Mouse (Mus musculus) heart, embryonic 14.5 days (tissue): ENCODE measurements at regions not wholly inside any gene's neighbourhood (a gene's known extent, or its start where the extent isn't known, plus 50 kb on each side); places are given as distances from the start of the nearest gene placed in this dataset.

ENCODE experiments used
- ATAC-seq: fragments of 200-750 bp; cut with Nextera tagmentation; 2 replicates; pipeline ENCODE4 v1.8.0; 2017; ENCODE audit warnings: low read depth, moderate TSS enrichment; ENCODE audit not compliant: insufficient number of reproducible peaks, insufficient read depth, low FRiP score
- H3K27ac ChIP-seq, 2 experiments: fragments of 200-500 bp in 1 of 2; fragments of 300-500 bp in 1 of 2; sonication (generic) in 1 of 2; replicated peaks in 1 of 2; 2 replicates each; pipeline ENCODE4 v1.5.1; 2012 to 2014; ENCODE audit warnings: low read depth in 2 of 2, low read length in 2 of 2, control low read depth in 1 of 2, mild to moderate bottlenecking in 1 of 2, mixed read lengths in 1 of 2; ENCODE audit not compliant: control insufficient read depth in 1 of 2, insufficient read depth in 1 of 2
- H3K27me3 ChIP-seq: fragments of 300-500 bp; sonication (generic); 2 replicates; pipeline ENCODE4 v1.6.1; 2014; ENCODE audit warnings: mild to moderate bottlenecking, low read length, control low read depth; ENCODE audit not compliant: control insufficient read depth, insufficient read depth
- H3K36me3 ChIP-seq: fragments of 300-500 bp; sonication (generic); 2 replicates; pipeline ENCODE4 v1.6.1; 2014; ENCODE audit warnings: mild to moderate bottlenecking, control low read depth, low read length, mixed read lengths; ENCODE audit not compliant: control insufficient read depth, insufficient read depth
- H3K4me1 ChIP-seq, 2 experiments: fragments of 200-500 bp in 1 of 2; fragments of 300-500 bp in 1 of 2; sonication (generic) in 1 of 2; 2 replicates each; pipeline ENCODE4 v1.6.1; 2012 to 2014; ENCODE audit warnings: low read length in 2 of 2, control low read depth in 1 of 2, mixed read lengths in 1 of 2; ENCODE audit not compliant: control insufficient read depth in 2 of 2, insufficient read depth in 2 of 2
- H3K4me2 ChIP-seq: fragments of 300-500 bp; sonication (generic); 2 replicates; pipeline ENCODE4 v1.6.1; 2014; ENCODE audit warnings: mild to moderate bottlenecking, low read length
- H3K4me3 ChIP-seq, 2 experiments: fragments of 200-500 bp in 1 of 2; fragments of 300-500 bp in 1 of 2; sonication (generic) in 1 of 2; 2 replicates each; pipeline ENCODE4 v1.5.1; 2012 to 2014; ENCODE audit warnings: low read length in 2 of 2, mild to moderate bottlenecking in 2 of 2, control low read depth in 1 of 2, low read depth in 1 of 2, moderate library complexity in 1 of 2; ENCODE audit not compliant: control insufficient read depth in 1 of 2, insufficient read depth in 1 of 2
- H3K9ac ChIP-seq: fragments of 300-500 bp; sonication (generic); 2 replicates; pipeline ENCODE4 v1.6.1; 2014; ENCODE audit warnings: mild to moderate bottlenecking, low read length
- H3K9me3 ChIP-seq: fragments of 300-500 bp; sonication (generic); 2 replicates; pipeline ENCODE4 v1.6.1; 2016; ENCODE audit warnings: low read length, control low read depth; ENCODE audit not compliant: control insufficient read depth
- WGBS: fragments of 180-500 bp; shearing (Covaris S2); extraction: QIAGEN DNeasy Blood & Tissue Kit; methylation state at CpG from one replicate; pipeline ENCODE4 v1.1.7; 2014; 5-methylcytosine and 5-hydroxymethylcytosine counted together

DNA sequence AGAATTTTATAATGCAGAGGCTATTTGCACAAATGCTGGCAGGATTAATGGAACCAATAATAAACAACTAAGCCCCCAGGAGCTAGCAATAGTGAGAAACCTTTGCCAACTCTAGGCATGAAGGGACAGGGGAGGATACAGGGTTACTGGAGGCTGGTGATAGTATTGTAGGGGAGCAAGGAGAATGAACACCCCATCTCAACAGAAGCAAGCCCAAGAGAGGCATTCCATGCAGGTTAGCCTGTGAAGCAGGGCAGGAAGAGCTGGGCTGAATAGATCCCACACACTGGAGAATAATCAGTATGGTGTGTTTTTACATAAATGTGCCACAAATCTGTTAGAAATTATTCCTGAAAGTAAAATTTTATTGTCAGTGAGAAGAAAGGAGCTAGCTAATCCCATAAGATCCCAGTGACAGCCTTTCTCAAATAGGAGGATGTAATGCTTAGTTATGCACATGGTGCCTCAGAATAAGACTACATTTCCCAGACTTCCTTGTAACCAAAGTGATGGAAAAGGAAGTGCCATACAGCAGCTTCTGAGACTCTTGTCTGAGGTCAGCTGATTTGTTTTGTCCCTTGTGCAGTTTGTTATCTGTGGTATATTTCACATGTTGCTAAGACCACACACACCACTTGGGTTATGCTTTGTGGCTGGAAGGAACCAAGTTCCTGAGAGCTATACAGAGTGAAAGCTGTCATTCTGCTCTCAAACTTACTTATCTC lies 111.1 kb downstream of the Ccdc71l start:
- Histone ChIP-seq H3K9me3 (no peaks in the 10 kb centered on the region), H3K27ac (no peak overlapping the region), H3K4me3 (no peak overlapping the region), H3K4me2 (no peak overlapping the region), H3K27me3 (no peaks in the 10 kb centered on the region), H3K36me3 (no peaks in the 10 kb centered on the region), H3K9ac (no peak overlapping the region), H3K4me1 (no peaks in the 10 kb centered on the region)
- no peak for ATAC-seq

DNA sequence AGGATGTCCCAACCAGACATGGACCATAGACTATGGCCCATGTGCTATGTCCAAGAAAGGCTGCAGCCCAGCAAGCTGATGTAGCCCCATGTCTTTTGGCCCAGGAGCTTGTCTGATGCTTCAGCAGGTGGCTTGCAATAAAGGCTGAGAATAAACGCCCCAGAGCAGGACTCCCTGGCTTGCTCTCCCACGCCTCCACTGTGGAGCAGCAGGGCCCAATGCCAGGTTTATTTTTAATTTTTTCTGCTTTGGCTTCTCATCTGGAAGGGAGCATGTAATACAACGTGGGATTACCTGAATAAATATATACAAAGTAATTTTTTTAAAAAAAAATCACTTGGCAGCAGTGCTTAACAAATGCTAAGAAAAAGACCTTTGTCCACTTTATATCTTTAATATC lies 125.7 kb downstream of the Ccdc71l start:
- no peaks in the 10 kb centered on the region for H3K9me3 ChIP-seq
- ATAC-seq = no peak
- WGBS = 71% methylated on average over 3 of the region's 3 CpGs
- no peak overlapping the region for H3K4me3 ChIP-seq
- no peak overlapping the region for H3K4me2 ChIP-seq
- no peak overlapping the region for H3K9ac ChIP-seq
- H3K27ac ChIP-seq = no peak overlapping the region
- no peaks in the 10 kb centered on the region for H3K36me3 ChIP-seq
- H3K4me1 ChIP-seq = no peaks in the 10 kb centered on the region
- H3K27me3 ChIP-seq = no peaks in the 10 kb centered on the region

DNA sequence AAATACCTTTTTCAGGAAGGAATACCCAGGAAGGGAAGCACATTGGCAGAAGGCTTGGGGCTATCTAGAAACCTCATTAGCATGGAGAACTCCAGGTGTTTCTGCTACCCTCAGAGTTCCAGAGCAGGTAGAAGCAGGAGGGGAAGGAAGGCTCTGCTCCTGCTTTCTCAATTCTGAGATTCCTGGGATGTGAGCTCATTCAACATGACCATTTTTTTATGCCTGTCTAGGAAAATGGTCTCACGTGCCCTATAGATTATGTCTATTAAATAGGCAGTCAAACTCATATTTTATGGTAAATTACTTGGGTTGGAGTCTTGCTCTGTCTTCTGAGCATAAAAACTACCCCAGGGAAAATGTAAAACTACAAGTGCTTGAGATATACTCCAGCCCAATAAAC lies 130.2 kb downstream of the Ccdc71l start:
- H3K9me3 ChIP-seq = peaks cover 4% of the 10 kb centered on the region; the same call in 1 of the 2 replicates
- H3K4me1 ChIP-seq = no peaks in the 10 kb centered on the region
- H3K27me3 ChIP-seq = no peaks in the 10 kb centered on the region
- H3K36me3 ChIP-seq = no peaks in the 10 kb centered on the region
- no peak overlapping the region for H3K9ac ChIP-seq
- 74% methylated on average over 1 of the region's 1 CpGs for WGBS
- no peak overlapping the region for H3K27ac ChIP-seq
- no peak overlapping the region for H3K4me3 ChIP-seq
- no peak for ATAC-seq
- no peak overlapping the region for H3K4me2 ChIP-seq

DNA sequence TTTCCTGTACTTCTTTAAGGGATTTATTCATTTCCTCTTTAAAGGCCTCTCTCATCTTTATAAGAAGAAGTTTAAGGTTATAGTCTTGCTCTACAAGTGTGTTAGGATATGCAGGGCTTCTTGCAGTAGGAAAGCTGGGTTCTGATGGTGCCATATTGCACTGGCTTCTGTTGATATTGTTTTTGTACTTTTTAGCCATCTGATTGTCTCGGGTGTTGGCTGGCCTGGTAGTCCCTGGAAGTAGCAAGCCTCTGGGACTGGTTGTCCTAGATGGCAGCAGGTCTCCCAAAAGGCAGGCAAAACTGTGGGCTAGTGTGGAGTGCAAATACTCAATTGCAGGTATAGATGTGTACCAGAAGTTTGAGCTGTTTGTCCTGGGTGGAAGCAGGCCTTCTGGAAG lies 147.1 kb downstream of the Ccdc71l start:
- Histone ChIP-seq H3K4me3 (no peak overlapping the region), H3K27me3 (no peaks in the 10 kb centered on the region), H3K9me3 (no peaks in the 10 kb centered on the region), H3K4me2 (no peak overlapping the region), H3K4me1 (no peaks in the 10 kb centered on the region), H3K27ac (no peak overlapping the region), H3K36me3 (no peaks in the 10 kb centered on the region), H3K9ac (no peak overlapping the region)
- WGBS = 40% methylated on average over 1 of the region's 1 CpGs
- ATAC-seq = no peak

DNA sequence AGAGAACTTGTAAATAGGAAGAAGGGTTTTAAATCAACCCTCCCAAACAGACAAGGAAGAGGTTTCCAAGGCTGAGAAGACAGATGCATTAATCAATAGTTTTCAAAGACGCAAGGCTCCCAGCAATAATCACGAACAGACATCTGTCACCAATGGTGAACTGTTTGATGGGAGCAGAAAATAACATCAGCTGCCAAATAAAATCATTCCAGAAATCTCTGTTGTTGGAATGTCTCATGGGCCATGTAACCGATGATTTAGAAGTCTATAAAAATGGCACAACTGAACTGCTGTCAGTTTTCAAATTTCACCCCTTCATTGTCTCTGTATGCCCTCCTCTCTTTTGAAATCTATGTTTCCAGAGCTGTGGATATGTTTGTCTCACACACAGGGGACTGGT lies 152.7 kb downstream of the Ccdc71l start:
- Histone ChIP-seq H3K36me3 (no peaks in the 10 kb centered on the region), H3K4me3 (no peak overlapping the region), H3K27me3 (no peaks in the 10 kb centered on the region), H3K4me2 (no peak overlapping the region), H3K27ac (no peak overlapping the region), H3K9ac (no peak overlapping the region), H3K4me1 (no peaks in the 10 kb centered on the region; a peak in 1 of 4 replicates), H3K9me3 (no peaks in the 10 kb centered on the region)
- WGBS = 73% methylated on average over 3 of the region's 3 CpGs
- no peak for ATAC-seq

DNA sequence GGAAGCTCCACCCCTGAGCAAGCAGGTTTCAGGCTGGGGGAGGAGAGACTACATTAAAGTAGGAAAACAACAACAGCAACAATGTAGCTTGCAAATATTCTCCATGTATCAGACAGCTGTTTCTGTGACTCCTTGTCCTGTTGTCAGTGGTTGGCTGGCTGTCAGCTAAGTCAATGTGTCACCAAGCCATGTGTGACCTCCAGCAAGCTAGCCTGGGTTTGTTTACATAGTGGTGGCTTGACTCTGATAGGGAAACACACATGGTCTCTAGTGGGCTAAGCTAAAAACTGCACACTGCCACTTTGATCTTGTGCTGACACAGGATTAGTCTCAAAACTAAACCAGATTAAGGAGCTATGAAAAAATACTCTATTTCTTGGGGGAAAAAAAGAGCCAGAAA lies 155.1 kb downstream of the Ccdc71l start:
- Histone ChIP-seq H3K36me3 (no peaks in the 10 kb centered on the region), H3K27me3 (no peaks in the 10 kb centered on the region), H3K9ac (no peak overlapping the region), H3K4me2 (no peak overlapping the region), H3K4me1 (no peaks in the 10 kb centered on the region; a peak in 1 of 4 replicates), H3K27ac (no peak overlapping the region), H3K4me3 (no peak overlapping the region), H3K9me3 (no peaks in the 10 kb centered on the region)
- ATAC-seq = no peak

DNA sequence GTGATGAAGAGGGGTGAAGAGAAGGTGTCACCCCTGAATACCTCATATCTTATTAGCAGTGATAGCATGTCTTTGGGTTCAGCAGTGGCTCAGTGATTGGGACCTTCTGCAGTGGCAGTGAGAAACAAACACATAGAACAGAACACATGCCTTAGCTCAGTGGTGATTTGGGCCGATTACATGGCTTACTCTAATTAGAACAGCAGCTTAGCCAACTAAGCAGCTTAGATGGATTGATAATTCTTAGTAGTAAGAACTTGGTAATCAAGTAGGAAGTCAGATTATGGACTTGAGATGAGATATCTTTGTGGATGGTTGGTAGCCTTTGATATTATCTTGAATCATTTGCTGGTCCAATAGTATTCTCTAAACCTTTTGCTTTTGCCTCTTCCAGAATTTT lies 167.0 kb downstream of the Ccdc71l start:
- Histone ChIP-seq H3K4me2 (no peak overlapping the region), H3K4me1 (no peaks in the 10 kb centered on the region), H3K9me3 (peaks cover 14% of the 10 kb centered on the region), H3K4me3 (no peak overlapping the region), H3K36me3 (no peaks in the 10 kb centered on the region), H3K27me3 (no peaks in the 10 kb centered on the region), H3K27ac (no peak overlapping the region), H3K9ac (no peak overlapping the region)
- no peak for ATAC-seq
- 68% methylated on average over 1 of the region's 1 CpGs for WGBS

DNA sequence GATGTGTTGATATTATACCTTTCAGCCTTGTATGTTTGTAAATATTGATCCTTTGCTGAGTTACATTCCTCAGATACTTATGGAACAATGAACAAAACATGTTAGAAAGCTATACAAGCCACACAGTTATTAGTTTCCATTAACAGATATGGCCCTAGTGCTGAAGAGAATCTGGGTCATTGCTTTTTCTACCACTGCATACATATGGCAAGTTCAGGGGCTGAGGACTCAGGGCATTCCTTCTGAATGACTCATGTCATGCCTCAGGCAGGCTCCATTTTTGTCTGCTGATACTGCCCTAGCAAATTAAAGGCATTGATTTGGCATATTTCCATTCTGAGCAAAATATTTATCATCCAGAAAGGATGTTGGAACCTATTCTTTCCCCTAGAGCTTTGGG lies 167.9 kb downstream of the Ccdc71l start:
- no peak for ATAC-seq
- Histone ChIP-seq H3K9me3 (peaks cover 14% of the 10 kb centered on the region), H3K27ac (no peak overlapping the region), H3K4me1 (no peaks in the 10 kb centered on the region), H3K4me2 (no peak overlapping the region), H3K27me3 (no peaks in the 10 kb centered on the region), H3K4me3 (no peak overlapping the region), H3K9ac (no peak overlapping the region), H3K36me3 (no peaks in the 10 kb centered on the region)
